Mouse (Mus musculus) lung, postnatal 0 days (tissue): ENCODE results near the gene E2f1.

Experiments used
- CTCF ChIP-seq: IDR thresholded peaks from 2 replicates; pipeline ENCODE4 v1.5.1; 2016; ENCODE audit warnings: antibody characterized with exemption, mild to moderate bottlenecking
- EP300 ChIP-seq: IDR thresholded peaks from 2 replicates; pipeline ENCODE4 v1.6.1; 2016; ENCODE audit warnings: antibody characterized with exemption, mild to moderate bottlenecking, control low read depth

DNA sequence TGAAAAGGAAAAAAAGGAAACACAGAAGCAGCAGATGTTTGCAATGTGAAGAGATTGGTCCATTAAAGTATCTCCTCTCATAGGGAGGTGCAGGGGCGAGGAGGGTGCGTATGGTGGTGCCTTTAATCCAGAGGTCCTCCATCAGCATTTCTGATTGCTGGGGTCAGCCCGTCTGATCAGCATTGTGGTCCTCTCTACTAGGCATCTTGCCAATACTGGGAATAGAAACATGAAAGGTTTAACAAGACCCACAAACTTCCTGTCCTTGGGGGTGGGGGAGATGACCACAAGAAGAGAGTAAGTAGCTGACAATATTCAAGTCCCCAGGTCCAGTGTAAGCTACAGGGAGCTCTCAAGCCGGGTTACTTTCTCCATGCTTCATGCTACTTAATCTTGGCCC, 974 bp upstream of the E2f1 start:
- TF ChIP-seq CTCF (no peak), EP300 (no peak)
